Mouse (Mus musculus): ENCODE measurements at regions not wholly inside any gene's neighbourhood (a gene's known extent, or its start where the extent isn't known, plus 50 kb on each side); places are given as distances from the start of the nearest gene placed in this dataset.

DNA sequence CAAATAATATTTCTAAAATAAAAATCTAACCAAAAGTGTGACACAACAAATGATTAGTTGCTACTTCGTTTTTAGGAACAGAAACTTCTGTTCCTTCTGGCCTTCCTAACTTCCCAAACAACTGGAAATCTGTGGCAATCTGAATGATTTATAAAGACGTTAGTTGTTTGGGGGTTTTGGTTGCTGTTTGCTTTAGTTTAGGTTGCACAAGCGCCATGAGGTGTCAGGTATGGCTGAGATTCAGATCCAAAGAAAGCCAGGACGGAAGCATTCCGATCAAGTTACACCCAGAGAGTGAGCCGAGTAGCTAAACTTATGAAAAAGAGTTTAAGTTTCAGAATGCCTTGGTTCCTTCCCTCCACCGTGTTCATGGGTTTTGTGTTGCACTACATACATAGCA, 126.4 kb upstream of the Nampt start:
- TF ChIP-seq CTCF (IDR thresholded peaks at IDR 0.05; ENCODE audit: low read depth, low read length), result no peak
- TF ChIP-seq TAL1 (conservative IDR thresholded peaks at IDR 0.05; ENCODE audit: low read depth, low read length), result no peak
- TF ChIP-seq POLR2AphosphoS5 (IDR thresholded peaks at IDR 0.05; ENCODE audit: insufficient replicate concordance, low read depth, low read length), result no peak
- TF ChIP-seq GATA1 (IDR thresholded peaks at IDR 0.05; ENCODE audit: borderline replicate concordance, low read length), result no peak
